Mouse (Mus musculus) hindbrain, embryonic 14.5 days (tissue): ENCODE measurements around the gene Cdan1. TPM values are rescaled to one million over a fixed set of nuclear protein-coding genes. Genes with fewer than 3 reads are reported as not detected.

Source experiments
- ATAC-seq: fragments of 200-750 bp; cut with Nextera tagmentation; 2 replicates; pipeline ENCODE4 v1.8.0; 2017; ENCODE audit warnings: moderate number of reproducible peaks, mild to moderate bottlenecking, moderate TSS enrichment, moderate library complexity; ENCODE audit not compliant: low FRiP score
- DNase-seq: peaks from one replicate; pipeline ENCODE4 v3.0.0-alpha.2; 2015; ENCODE audit warnings: low spot score
- H3K27ac ChIP-seq: fragments of 300-500 bp; sonication (generic); 2 replicates; pipeline ENCODE4 v1.5.1; 2014; ENCODE audit warnings: mild to moderate bottlenecking, moderate library complexity
- H3K27me3 ChIP-seq: fragments of 300-500 bp; sonication (generic); 2 replicates; pipeline ENCODE4 v1.6.1; 2014; ENCODE audit warnings: mild to moderate bottlenecking, low read length, mixed read lengths; ENCODE audit not compliant: control insufficient read depth, insufficient read depth
- H3K36me3 ChIP-seq: fragments of 300-500 bp; sonication (generic); replicated peaks from 2 replicates; pipeline ENCODE4 v1.6.1; 2014; ENCODE audit not compliant: control insufficient read depth, insufficient read depth
- H3K4me1 ChIP-seq: fragments of 300-500 bp; sonication (generic); replicated peaks from 2 replicates; pipeline ENCODE4 v1.6.1; 2014; ENCODE audit warnings: antibody characterized with exemption, low read length, mixed read lengths; ENCODE audit not compliant: control insufficient read depth, insufficient read depth
- H3K4me2 ChIP-seq: fragments of 300-500 bp; sonication (generic); replicated peaks from 2 replicates; pipeline ENCODE4 v1.6.1; 2014; ENCODE audit warnings: mild to moderate bottlenecking, moderate library complexity
- H3K4me3 ChIP-seq: fragments of 300-500 bp; sonication (generic); replicated peaks from 2 replicates; pipeline ENCODE4 v1.5.1; 2014; ENCODE audit warnings: mild to moderate bottlenecking, low read length
- H3K9ac ChIP-seq: fragments of 300-500 bp; sonication (generic); 2 replicates; pipeline ENCODE4 v1.6.1; 2014
- H3K9me3 ChIP-seq: fragments of 300-500 bp; sonication (generic); 2 replicates; pipeline ENCODE4 v1.6.1; 2016; ENCODE audit warnings: low read length; ENCODE audit not compliant: control insufficient read depth
- WGBS: fragments of 180-500 bp; shearing (Covaris S2); extraction: QIAGEN DNeasy Blood & Tissue Kit; methylation state at CpG from one replicate; pipeline ENCODE4 v1.1.7; 2014; 5-methylcytosine and 5-hydroxymethylcytosine counted together
- polyA plus RNA-seq: library from polyadenylated mRNA; unstranded; fragments of >200 nt; fragmentation: Nextera tagmentation; extraction: Ambion mirVana; gene quantifications from 2 replicates; pipeline ENCODE4 v1.2.1, GENCODE M21; 2014

Cdan1 gene
- polyA plus RNA-seq, 1 experiment from 2014 or later: 8.9 TPM

GRCm38 (mm10) chr2:120770265-120770935, 79.5 kb downstream of the Cdan1 start:
- no peak overlapping the region for H3K4me3 ChIP-seq
- no peak overlapping the region for H3K4me2 ChIP-seq
- no peak for ATAC-seq
- no peak for DNase-seq
- no peaks in the 10 kb centered on the region for H3K4me1 ChIP-seq
- H3K9ac ChIP-seq: no peak overlapping the region
- WGBS: 98% methylated on average over 2 of the region's 2 CpGs
- no peaks in the 10 kb centered on the region for H3K27me3 ChIP-seq
- no peak overlapping the region for H3K27ac ChIP-seq
- peaks cover 67% of the 10 kb centered on the region for H3K36me3 ChIP-seq
- H3K9me3 ChIP-seq: no peaks in the 10 kb centered on the region

GRCm38 (mm10) chr2:120761922-120762321, 88.0 kb downstream of the Cdan1 start:
- DNase-seq (no peak), ATAC-seq (no peak)
- Histone ChIP-seq H3K27ac (no peak overlapping the region), H3K9me3 (no peaks in the 10 kb centered on the region), H3K27me3 (no peaks in the 10 kb centered on the region), H3K9ac (no peak overlapping the region), H3K36me3 (peaks cover 58% of the 10 kb centered on the region), H3K4me2 (no peak overlapping the region), H3K4me1 (no peaks in the 10 kb centered on the region), H3K4me3 (no peak overlapping the region)

GRCm38 (mm10) chr2:120748041-120748440, 101.9 kb downstream of the Cdan1 start:
- H3K4me2 ChIP-seq: no peak overlapping the region
- H3K9ac ChIP-seq: no peak overlapping the region
- H3K36me3 ChIP-seq: peaks cover 90% of the 10 kb centered on the region
- no peak overlapping the region for H3K27ac ChIP-seq
- H3K9me3 ChIP-seq: no peaks in the 10 kb centered on the region
- no peaks in the 10 kb centered on the region for H3K27me3 ChIP-seq
- DNase-seq (no peak), ATAC-seq (no peak)
- H3K4me1 ChIP-seq: no peaks in the 10 kb centered on the region
- H3K4me3 ChIP-seq: no peak overlapping the region
- 97% methylated on average over 2 of the region's 2 CpGs for WGBS

DNA sequence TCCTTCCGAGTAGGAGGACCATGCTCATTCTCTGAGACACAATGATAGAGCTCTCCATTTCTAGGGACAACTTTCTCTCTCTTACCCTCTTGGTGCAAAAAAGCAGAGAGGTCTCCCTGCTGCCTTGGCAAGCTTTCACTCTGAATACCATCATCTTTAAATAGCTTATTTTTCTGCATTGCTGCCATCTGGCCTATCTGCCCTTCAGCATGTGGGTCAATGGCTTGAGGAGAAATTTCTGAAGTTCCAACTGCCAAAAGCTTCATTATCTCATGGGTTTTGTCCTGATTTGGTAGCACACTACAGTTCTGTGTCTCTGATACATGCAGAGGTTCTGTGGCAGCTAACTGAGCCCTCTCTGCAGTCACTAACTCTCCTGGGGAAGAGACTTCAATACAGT, 104.4 kb downstream of the Cdan1 start:
- WGBS: 96% methylated on average over 1 of the region's 1 CpGs
- ATAC-seq: no peak
- no peak overlapping the region for H3K9ac ChIP-seq
- DNase-seq: no peak
- H3K4me2 ChIP-seq: no peak overlapping the region
- peaks cover 98% of the 10 kb centered on the region for H3K36me3 ChIP-seq
- H3K9me3 ChIP-seq: no peaks in the 10 kb centered on the region
- H3K4me1 ChIP-seq: no peaks in the 10 kb centered on the region
- H3K4me3 ChIP-seq: no peak overlapping the region
- no peaks in the 10 kb centered on the region for H3K27me3 ChIP-seq
- H3K27ac ChIP-seq: no peak overlapping the region

DNA sequence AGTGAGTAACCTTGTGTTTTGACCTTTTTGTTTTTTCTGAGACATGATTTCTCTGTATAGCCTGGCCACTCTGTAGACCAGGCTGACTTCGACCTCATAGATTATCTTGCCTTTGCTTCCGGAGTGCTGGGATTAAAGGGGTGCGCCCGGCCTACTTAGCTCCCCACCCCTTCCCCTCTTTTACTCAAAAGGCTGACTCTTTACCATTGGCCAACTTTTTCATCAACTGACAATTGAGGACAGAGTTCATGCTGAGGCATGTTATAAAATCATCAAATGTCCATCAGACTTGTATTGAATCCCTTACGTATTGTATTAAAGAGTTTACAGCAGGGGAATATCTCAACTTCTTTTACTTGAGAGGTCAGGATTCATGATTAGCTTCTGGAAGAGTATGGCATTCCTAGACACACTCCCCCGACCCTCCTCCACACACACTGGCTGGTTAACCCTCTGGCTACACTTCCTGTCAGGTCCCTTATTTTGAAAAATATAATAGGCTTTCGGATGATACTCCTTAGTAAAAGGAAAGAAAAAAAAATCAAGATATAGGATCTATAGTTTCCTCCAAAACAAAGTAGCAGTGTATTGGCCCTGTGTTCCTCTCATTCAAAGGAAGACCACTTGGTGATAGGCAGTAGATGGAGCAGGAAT, 117.9 kb downstream of the Cdan1 start:
- Histone ChIP-seq H3K9ac (peak overlapping the region; percentile 20; the same call in 1 of the 2 replicates), H3K27ac (peak overlapping the region; percentile 88), H3K4me3 (peak overlapping the region; percentile 96), H3K4me2 (peak overlapping the region; percentile 100), H3K9me3 (no peaks in the 10 kb centered on the region), H3K36me3 (peaks cover 34% of the 10 kb centered on the region), H3K27me3 (no peaks in the 10 kb centered on the region), H3K4me1 (peaks cover 24% of the 10 kb centered on the region)
- ATAC-seq (no peak; the same call in 1 of the 2 replicates), DNase-seq (no peak)
- WGBS: 44% methylated on average over 7 of the region's 7 CpGs

- under 1% methylated on average over 60 of the region's 61 CpGs for WGBS
- H3K27ac ChIP-seq: peak overlapping the region; percentile 88
- no peaks in the 10 kb centered on the region for H3K9me3 ChIP-seq
- H3K4me1 ChIP-seq: peaks cover 24% of the 10 kb centered on the region
- H3K27me3 ChIP-seq: no peaks in the 10 kb centered on the region
- H3K4me2 ChIP-seq: peak overlapping the region; percentile 100
- H3K36me3 ChIP-seq: peaks cover 34% of the 10 kb centered on the region
- DNase-seq (peak; percentile 89), ATAC-seq (peak; percentile 98)
- H3K4me3 ChIP-seq: peak overlapping the region; percentile 96
- peak overlapping the region; percentile 91 for H3K9ac ChIP-seq
Observed at GRCm38 (mm10) chr2:120731167-120731862, 118.6 kb downstream of the Cdan1 start.

GRCm38 (mm10) chr2:120730639-120731166, 119.2 kb downstream of the Cdan1 start:
- peak; percentile 55 for ATAC-seq
- WGBS: under 1% methylated on average over 48 of the region's 50 CpGs
- Histone ChIP-seq H3K27me3 (no peaks in the 10 kb centered on the region), H3K27ac (peak overlapping the region; percentile 88), H3K4me3 (peak overlapping the region; percentile 96), H3K9me3 (no peaks in the 10 kb centered on the region), H3K4me2 (peak overlapping the region; percentile 100), H3K4me1 (peaks cover 24% of the 10 kb centered on the region), H3K36me3 (peaks cover 35% of the 10 kb centered on the region), H3K9ac (peak overlapping the region; percentile 91)
- DNase-seq: no peak

- no peaks in the 10 kb centered on the region for H3K27me3 ChIP-seq
- H3K4me3 ChIP-seq: peak overlapping the region; percentile 96
- WGBS: 10% methylated on average over 23 of the region's 23 CpGs
- H3K27ac ChIP-seq: no peak overlapping the region
- no peaks in the 10 kb centered on the region for H3K9me3 ChIP-seq
- DNase-seq (no peak), ATAC-seq (no peak)
- H3K4me2 ChIP-seq: peak overlapping the region; percentile 100
- peak overlapping the region; percentile 91 for H3K9ac ChIP-seq
- peaks cover 24% of the 10 kb centered on the region for H3K4me1 ChIP-seq
- peaks cover 40% of the 10 kb centered on the region for H3K36me3 ChIP-seq
Observed at GRCm38 (mm10) chr2:120729775-120730585, 119.9 kb downstream of the Cdan1 start.
